Mouse (Mus musculus): Measurements from ENCODE around the gene Szrd1. TPM values are rescaled to one million over a fixed set of nuclear protein-coding genes. Genes with fewer than 3 reads are reported as not detected.

Gene Szrd1
- 70.2 TPM for polyA plus RNA-seq (2017; shearing (Covaris generic))

GRCm38 (mm10) chr4:141139116-141139970 is at the start of gene Szrd1:
TSS of gene Szrd1 (minus strand) at chr4:141139775.

GRCm38 (mm10) chr4:141147112-141148008 is 7.8 kb upstream of the Szrd1 start, which contains the start of gene Fbxo42:
TSS of gene Fbxo42 (plus strand) at chr4:141147913.

GRCm38 (mm10) chr4:141088033-141088432 is 51.5 kb downstream of the Szrd1 start, which contains the start of gene Spata21:
TSS of gene Spata21 (plus strand) at chr4:141088333.

GRCm38 (mm10) chr4:141077681-141078509 is 61.7 kb downstream of the Szrd1 start, which contains the start of gene Necap2:
TSS of gene Necap2 (minus strand) at chr4:141078357.

Other genes with a start within 250 kb of the Szrd1 start
- gene Padi2, start 233.4 kb downstream of the Szrd1 start, polyA plus RNA-seq (2017; shearing (Covaris generic)) = 18.4 TPM
- 302 TPM for gene Sdhb, start 178.6 kb downstream of the Szrd1 start, polyA plus RNA-seq (2017; shearing (Covaris generic))
- gene Atp13a2, start 152.9 kb downstream of the Szrd1 start, polyA plus RNA-seq (2017; shearing (Covaris generic)) = 12.8 TPM
- gene Mfap2, start 129.4 kb downstream of the Szrd1 start, polyA plus RNA-seq (2017; shearing (Covaris generic)) = not detected
- gene Crocc, start 79.2 kb downstream of the Szrd1 start, polyA plus RNA-seq (2017; shearing (Covaris generic)) = 0.65 TPM
- 169 TPM for gene Necap2, start 61.4 kb downstream of the Szrd1 start, polyA plus RNA-seq (2017; shearing (Covaris generic))
- not detected for gene Spata21, start 51.4 kb downstream of the Szrd1 start, polyA plus RNA-seq (2017; shearing (Covaris generic))
- gene Fbxo42, start 8.1 kb upstream of the Szrd1 start, polyA plus RNA-seq (2017; shearing (Covaris generic)) = 21.2 TPM
- gene Rsg1, start 74.2 kb upstream of the Szrd1 start, polyA plus RNA-seq (2017; shearing (Covaris generic)) = 4.7 TPM
- gene Arhgef19, start 99.7 kb upstream of the Szrd1 start, polyA plus RNA-seq (2017; shearing (Covaris generic)) = not detected
- gene Epha2, start 161.5 kb upstream of the Szrd1 start, polyA plus RNA-seq (2017; shearing (Covaris generic)) = not detected
- not detected for gene Fam131c, start 228.4 kb upstream of the Szrd1 start, polyA plus RNA-seq (2017; shearing (Covaris generic))